Mouse (Mus musculus) frontal cortex, postnatal 36 days (tissue): ENCODE results near the gene Cmc1.

ENCODE experiments used
- DNase-seq, 2 experiments: peaks; one replicate each; pipeline ENCODE4 v3.0.0; 2022; ENCODE audit warnings: low spot score in 2 of 2

Cmc1 gene

DNA sequence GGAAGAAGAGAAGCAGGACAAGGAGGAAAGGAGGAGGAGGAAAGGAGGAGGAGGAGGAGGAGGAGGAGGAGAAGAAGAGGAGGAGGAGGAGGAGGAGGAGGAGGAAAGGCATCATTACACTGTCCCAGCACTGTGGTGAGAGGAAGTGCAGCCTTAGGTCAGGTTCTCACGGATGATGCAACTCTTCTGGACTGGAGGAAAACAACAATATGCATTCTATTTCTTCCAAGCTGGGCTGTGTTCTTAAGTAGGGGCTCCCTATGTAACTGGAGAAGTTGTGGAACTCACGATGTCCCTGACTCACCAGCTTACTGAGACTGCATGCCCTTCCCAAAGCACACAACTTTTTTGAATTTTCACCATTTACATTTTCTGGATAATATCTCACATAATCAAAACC lies 118.3 kb downstream of the Cmc1 start:
- DNase-seq: no peak

DNA sequence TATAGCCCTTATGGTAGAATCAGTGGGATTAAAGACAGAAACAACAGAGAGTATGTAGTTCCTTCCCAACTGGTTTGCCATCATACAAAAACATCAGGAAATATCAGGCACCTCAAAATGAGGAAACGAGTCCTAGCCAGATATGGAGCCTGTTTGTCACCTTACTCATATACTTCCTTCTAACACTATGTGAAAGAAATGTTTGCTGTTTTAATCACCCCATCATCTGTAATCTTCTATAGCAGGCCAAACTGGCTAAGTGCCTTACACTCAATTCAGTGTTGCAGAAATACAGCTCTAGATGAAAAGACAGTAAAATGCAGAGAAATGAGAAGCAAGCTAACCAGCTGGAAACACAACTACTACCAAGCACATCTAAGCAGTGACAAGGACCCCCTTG lies 119.7 kb downstream of the Cmc1 start:
- no peak for DNase-seq

DNA sequence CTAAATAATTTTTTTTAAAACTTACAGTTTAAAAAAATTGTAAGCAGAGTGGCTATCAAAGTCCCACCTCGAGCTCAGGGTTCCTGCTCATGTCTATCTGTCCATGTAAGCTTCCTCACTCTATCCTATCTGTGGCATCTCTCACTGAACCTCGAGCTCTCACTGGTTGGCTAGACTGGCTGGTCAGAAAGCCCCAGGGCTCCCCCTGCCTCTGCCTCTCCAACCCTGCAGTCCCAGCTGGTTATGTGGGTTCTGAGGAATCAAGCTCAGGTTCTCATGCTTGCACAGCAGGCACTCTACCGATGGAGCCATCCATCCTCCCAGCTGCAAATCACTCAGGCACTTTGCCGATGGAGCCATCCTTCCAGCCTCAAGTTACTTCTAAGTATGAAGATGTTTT lies 120.5 kb downstream of the Cmc1 start:
- DNase-seq: no peak

DNA sequence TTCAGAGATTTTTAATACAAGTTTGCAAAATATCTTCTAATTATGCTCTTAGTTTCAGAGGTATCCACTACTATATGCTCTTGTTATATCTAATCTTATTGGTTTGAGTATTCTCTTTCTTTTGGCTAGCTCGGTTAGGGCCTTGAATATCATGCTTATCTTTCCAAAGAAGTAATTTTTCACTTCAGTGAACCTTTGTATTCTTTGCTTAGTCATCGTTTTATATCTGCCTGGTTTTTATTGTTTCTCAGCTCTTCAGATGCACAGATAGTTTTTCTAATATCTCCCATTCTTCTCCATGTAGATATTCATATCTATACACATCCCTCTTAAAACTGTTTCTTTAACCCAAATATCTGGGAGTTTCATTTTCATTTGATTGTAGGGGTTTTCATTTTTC lies 125.0 kb downstream of the Cmc1 start:
- DNase-seq: no peak
